Mouse (Mus musculus): ENCODE measurements around the gene Mus81. TPM values are rescaled to one million over a fixed set of nuclear protein-coding genes. Genes with fewer than 3 reads are reported as not detected.

The Mus81 gene
- polyA plus RNA-seq, 1 experiment from 2014 or later = 38.4 TPM

GRCm38 (mm10) chr19:5456922-5457745, 31.1 kb downstream of the Mus81 start:
- H3K9me3 ChIP-seq (ENCODE audit: control insufficient read depth, low read length) = no peaks in the 10 kb centered on the region

GRCm38 (mm10) chr19:5456241-5456921, 31.8 kb downstream of the Mus81 start:
- H3K9me3 ChIP-seq (ENCODE audit: control insufficient read depth, low read length) = no peaks in the 10 kb centered on the region
- no peak for ATAC-seq (ENCODE audit: low FRiP score)
- peak overlapping the region; percentile 75 for H3K4me3 ChIP-seq (ENCODE audit: low read depth, low read length)
- H3K27me3 ChIP-seq (ENCODE audit: control insufficient read depth, insufficient read depth, low read length) = 0 out of 2 replicates have a peak, but pooled peaks cover 3% of the 10 kb centered on the region
- H3K27ac ChIP-seq (ENCODE audit: low read depth, low read length) = peak overlapping the region; percentile 89
- 6% methylated on average over 26 of the region's 26 CpGs for WGBS
- H3K36me3 ChIP-seq (ENCODE audit: control insufficient read depth, insufficient read depth, low read length) = no peaks in the 10 kb centered on the region
- peaks cover 31% of the 10 kb centered on the region for H3K4me1 ChIP-seq (ENCODE audit: control insufficient read depth, insufficient read depth, low read length)
- H3K9ac ChIP-seq (ENCODE audit: low read length) = peak overlapping the region; percentile 87
- H3K4me2 ChIP-seq = peak overlapping the region; percentile 100
- peak; percentile 93 for DNase-seq (ENCODE audit: low spot score, missing footprints)

More at GRCm38 (mm10) chr19:5456922-5457745, 31.1 kb downstream of the Mus81 start:
- ATAC-seq (ENCODE audit: low FRiP score) (peak; percentile 92), DNase-seq (ENCODE audit: low spot score, missing footprints) (peak; percentile 99)
- Histone ChIP-seq H3K36me3 (ENCODE audit: control insufficient read depth, insufficient read depth, low read length) (no peaks in the 10 kb centered on the region), H3K9ac (ENCODE audit: low read length) (peak overlapping the region; percentile 87), H3K27ac (ENCODE audit: low read depth, low read length) (peak overlapping the region; percentile 89), H3K27me3 (ENCODE audit: control insufficient read depth, insufficient read depth, low read length) (0 out of 2 replicates have a peak, but pooled peaks cover 3% of the 10 kb centered on the region), H3K4me1 (ENCODE audit: control insufficient read depth, insufficient read depth, low read length) (peaks cover 32% of the 10 kb centered on the region), H3K4me2 (peak overlapping the region; percentile 100), H3K4me3 (ENCODE audit: low read depth, low read length) (peak overlapping the region; percentile 75)
- under 1% methylated on average over 69 of the region's 70 CpGs for WGBS

- 64% methylated on average over 8 of the region's 8 CpGs for WGBS
- Histone ChIP-seq H3K9ac (ENCODE audit: low read length) (no peak overlapping the region), H3K27me3 (ENCODE audit: control insufficient read depth, insufficient read depth, low read length) (0 out of 2 replicates have a peak, but pooled peaks cover 3% of the 10 kb centered on the region), H3K9me3 (ENCODE audit: control insufficient read depth, low read length) (no peaks in the 10 kb centered on the region), H3K4me3 (ENCODE audit: low read depth, low read length) (peak overlapping the region; percentile 75; the same call in 1 of the 2 replicates), H3K27ac (ENCODE audit: low read depth, low read length) (no peak overlapping the region), H3K4me1 (ENCODE audit: control insufficient read depth, insufficient read depth, low read length) (peaks cover 26% of the 10 kb centered on the region), H3K4me2 (peak overlapping the region; percentile 100), H3K36me3 (ENCODE audit: control insufficient read depth, insufficient read depth, low read length) (no peaks in the 10 kb centered on the region)
- no peak for ATAC-seq (ENCODE audit: low FRiP score)
- DNase-seq (ENCODE audit: low spot score, missing footprints) = no peak
Measured at GRCm38 (mm10) chr19:5455568-5455967, 32.6 kb downstream of the Mus81 start.

- Histone ChIP-seq H3K27ac (ENCODE audit: low read depth, low read length) (no peak overlapping the region), H3K4me2 (peak overlapping the region; percentile 100; the same call in 1 of the 2 replicates), H3K36me3 (ENCODE audit: control insufficient read depth, insufficient read depth, low read length) (no peaks in the 10 kb centered on the region), H3K4me3 (ENCODE audit: low read depth, low read length) (no peak overlapping the region), H3K27me3 (ENCODE audit: control insufficient read depth, insufficient read depth, low read length) (peaks cover 4% of the 10 kb centered on the region; the same call in 1 of the 2 replicates), H3K4me1 (ENCODE audit: control insufficient read depth, insufficient read depth, low read length) (peaks cover 24% of the 10 kb centered on the region), H3K9me3 (ENCODE audit: control insufficient read depth, low read length) (no peaks in the 10 kb centered on the region), H3K9ac (ENCODE audit: low read length) (no peak overlapping the region)
- DNase-seq (ENCODE audit: low spot score, missing footprints) = no peak
- ATAC-seq (ENCODE audit: low FRiP score) = no peak
- WGBS = 76% methylated on average over 12 of the region's 12 CpGs
Measured at GRCm38 (mm10) chr19:5455037-5455436, 33.2 kb downstream of the Mus81 start.

- peaks cover 29% of the 10 kb centered on the region for H3K4me1 ChIP-seq (ENCODE audit: control insufficient read depth, insufficient read depth, low read length)
- no peak overlapping the region for H3K27ac ChIP-seq (ENCODE audit: low read depth, low read length)
- no peak overlapping the region for H3K9ac ChIP-seq (ENCODE audit: low read length)
- H3K36me3 ChIP-seq (ENCODE audit: control insufficient read depth, insufficient read depth, low read length) = no peaks in the 10 kb centered on the region
- WGBS = 80% methylated on average over 6 of the region's 6 CpGs
- no peak overlapping the region for H3K4me2 ChIP-seq
- no peak overlapping the region for H3K4me3 ChIP-seq (ENCODE audit: low read depth, low read length)
- no peaks in the 10 kb centered on the region for H3K9me3 ChIP-seq (ENCODE audit: control insufficient read depth, low read length)
- DNase-seq (ENCODE audit: low spot score, missing footprints) (no peak), ATAC-seq (ENCODE audit: low FRiP score) (no peak)
- H3K27me3 ChIP-seq (ENCODE audit: control insufficient read depth, insufficient read depth, low read length) = peaks cover 35% of the 10 kb centered on the region
Measured at GRCm38 (mm10) chr19:5451766-5452165, 36.4 kb downstream of the Mus81 start.

- no peaks in the 10 kb centered on the region for H3K9me3 ChIP-seq (ENCODE audit: control insufficient read depth, low read length)
- no peak overlapping the region for H3K9ac ChIP-seq (ENCODE audit: low read length)
- no peak overlapping the region for H3K4me3 ChIP-seq (ENCODE audit: low read depth, low read length)
- no peaks in the 10 kb centered on the region for H3K36me3 ChIP-seq (ENCODE audit: control insufficient read depth, insufficient read depth, low read length)
- 84% methylated on average over 3 of the region's 3 CpGs for WGBS
- H3K4me1 ChIP-seq (ENCODE audit: control insufficient read depth, insufficient read depth, low read length) = peaks cover 12% of the 10 kb centered on the region
- no peak for ATAC-seq (ENCODE audit: low FRiP score)
- no peak for DNase-seq (ENCODE audit: low spot score, missing footprints)
- H3K27me3 ChIP-seq (ENCODE audit: control insufficient read depth, insufficient read depth, low read length) = peaks cover 44% of the 10 kb centered on the region
- no peak overlapping the region for H3K4me2 ChIP-seq
- no peak overlapping the region for H3K27ac ChIP-seq (ENCODE audit: low read depth, low read length)
Measured at GRCm38 (mm10) chr19:5449673-5450072, 38.5 kb downstream of the Mus81 start.

GRCm38 (mm10) chr19:5448354-5449150, 39.6 kb downstream of the Mus81 start:
- ATAC-seq (ENCODE audit: low FRiP score) = no peak
- 9% methylated on average over 36 of the region's 36 CpGs for WGBS

GRCm38 (mm10) chr19:5447515-5448353, 40.5 kb downstream of the Mus81 start, which contains the start of gene Fosl1:
Gene Fosl1 (plus strand): TSS chr19:5447547.
- Histone ChIP-seq H3K9ac (ENCODE audit: low read length) (peak within 1 kb of the TSS; percentile 48), H3K4me2 (peak within 1 kb of the TSS; percentile 91), H3K27ac (ENCODE audit: low read depth, low read length) (no peak within 1 kb of the TSS), H3K27me3 (ENCODE audit: control insufficient read depth, insufficient read depth, low read length) (peaks cover 44% of the 10 kb centered on the region), H3K4me3 (ENCODE audit: low read depth, low read length) (peak within 1 kb of the TSS; percentile 50), H3K4me1 (ENCODE audit: control insufficient read depth, insufficient read depth, low read length) (peaks cover 12% of the 10 kb centered on the region), H3K9me3 (ENCODE audit: control insufficient read depth, low read length) (no peaks in the 10 kb centered on the region), H3K36me3 (ENCODE audit: control insufficient read depth, insufficient read depth, low read length) (no peaks in the 10 kb centered on the region)
- WGBS = under 1% methylated on average over 67 of the region's 70 CpGs
- ATAC-seq (ENCODE audit: low FRiP score) = peak; percentile 58
- DNase-seq (ENCODE audit: low spot score, missing footprints) = peak; percentile 94

More at GRCm38 (mm10) chr19:5448354-5449150, 39.6 kb downstream of the Mus81 start:
- Histone ChIP-seq H3K9me3 (ENCODE audit: control insufficient read depth, low read length) (no peaks in the 10 kb centered on the region), H3K9ac (ENCODE audit: low read length) (no peak overlapping the region), H3K27me3 (ENCODE audit: control insufficient read depth, insufficient read depth, low read length) (peaks cover 44% of the 10 kb centered on the region), H3K36me3 (ENCODE audit: control insufficient read depth, insufficient read depth, low read length) (no peaks in the 10 kb centered on the region), H3K4me1 (ENCODE audit: control insufficient read depth, insufficient read depth, low read length) (peaks cover 12% of the 10 kb centered on the region), H3K27ac (ENCODE audit: low read depth, low read length) (no peak overlapping the region), H3K4me3 (ENCODE audit: low read depth, low read length) (peak overlapping the region; percentile 50), H3K4me2 (peak overlapping the region; percentile 91; the same call in 1 of the 2 replicates)
- peak; percentile 93 for DNase-seq (ENCODE audit: low spot score, missing footprints)

All from midbrain, embryonic 11.5 days (tissue).